Mouse (Mus musculus) B cell, adult 67 days (primary cell): ENCODE results near the gene Btbd35f14. TPM values are rescaled to one million over a fixed set of nuclear protein-coding genes. Genes with fewer than 3 reads are reported as not detected.

ENCODE experiments used
- total RNA-seq, 2 experiments: library from RNA; stranded (reverse); gene quantifications; 4 replicates each; pipeline ENCODE4 v1.2.4; 2023

The Btbd35f14 gene
- not detected for total RNA-seq

DNA sequence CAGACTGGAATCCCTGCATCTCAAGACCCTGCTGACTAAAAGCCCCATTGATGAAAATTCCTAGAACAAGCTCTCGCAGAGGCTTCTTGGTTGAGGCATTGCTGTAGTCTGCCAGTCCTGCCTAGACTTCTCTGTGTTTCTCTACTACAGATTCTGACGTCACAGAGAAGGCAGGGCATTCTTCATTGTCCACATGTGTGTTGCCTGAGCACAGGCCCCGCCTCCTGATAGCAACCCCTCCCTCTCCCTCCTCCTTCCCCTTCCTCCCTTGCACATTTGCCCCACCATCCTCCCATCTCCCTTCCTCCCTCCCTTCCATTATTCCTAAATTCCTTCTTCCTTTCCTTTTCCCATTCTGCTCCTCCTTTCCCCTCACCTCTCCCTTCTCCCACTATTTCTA is at the start of gene Btbd35f14:
TSS of gene Btbd35f14 (minus strand) at position 101 of the 400 bp plus-strand sequence.

DNA sequence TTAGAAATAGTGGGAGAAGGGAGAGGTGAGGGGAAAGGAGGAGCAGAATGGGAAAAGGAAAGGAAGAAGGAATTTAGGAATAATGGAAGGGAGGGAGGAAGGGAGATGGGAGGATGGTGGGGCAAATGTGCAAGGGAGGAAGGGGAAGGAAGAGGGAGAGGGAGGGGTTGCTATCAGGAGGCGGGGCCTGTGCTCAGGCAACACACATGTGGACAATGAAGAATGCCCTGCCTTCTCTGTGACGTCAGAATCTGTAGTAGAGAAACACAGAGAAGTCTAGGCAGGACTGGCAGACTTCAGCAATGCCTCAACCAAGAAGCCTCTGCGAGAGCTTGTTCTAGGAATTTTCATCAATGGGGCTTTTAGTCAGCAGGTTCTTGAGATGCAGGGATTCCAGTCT is 45.3 kb downstream of the Btbd35f14 start, which contains the start of gene Btbd35f13:
TSS of gene Btbd35f13 (plus strand) at position 301 of the 400 bp plus-strand sequence.

Other genes with a start within 250 kb of the Btbd35f14 start
- gene Btbd35f15, start 125.0 kb downstream of the Btbd35f14 start, total RNA-seq = not detected
- gene Btbd35f13, start 45.2 kb downstream of the Btbd35f14 start, total RNA-seq = not detected